Mouse (Mus musculus): ENCODE measurements around the gene Cdca3.
"Not testable (repeated sequence)": the region's sequence is repeated elsewhere in the genome, so short reads cannot be mapped to it uniquely, and the experiment has no call there.

Cdca3 gene

DNA sequence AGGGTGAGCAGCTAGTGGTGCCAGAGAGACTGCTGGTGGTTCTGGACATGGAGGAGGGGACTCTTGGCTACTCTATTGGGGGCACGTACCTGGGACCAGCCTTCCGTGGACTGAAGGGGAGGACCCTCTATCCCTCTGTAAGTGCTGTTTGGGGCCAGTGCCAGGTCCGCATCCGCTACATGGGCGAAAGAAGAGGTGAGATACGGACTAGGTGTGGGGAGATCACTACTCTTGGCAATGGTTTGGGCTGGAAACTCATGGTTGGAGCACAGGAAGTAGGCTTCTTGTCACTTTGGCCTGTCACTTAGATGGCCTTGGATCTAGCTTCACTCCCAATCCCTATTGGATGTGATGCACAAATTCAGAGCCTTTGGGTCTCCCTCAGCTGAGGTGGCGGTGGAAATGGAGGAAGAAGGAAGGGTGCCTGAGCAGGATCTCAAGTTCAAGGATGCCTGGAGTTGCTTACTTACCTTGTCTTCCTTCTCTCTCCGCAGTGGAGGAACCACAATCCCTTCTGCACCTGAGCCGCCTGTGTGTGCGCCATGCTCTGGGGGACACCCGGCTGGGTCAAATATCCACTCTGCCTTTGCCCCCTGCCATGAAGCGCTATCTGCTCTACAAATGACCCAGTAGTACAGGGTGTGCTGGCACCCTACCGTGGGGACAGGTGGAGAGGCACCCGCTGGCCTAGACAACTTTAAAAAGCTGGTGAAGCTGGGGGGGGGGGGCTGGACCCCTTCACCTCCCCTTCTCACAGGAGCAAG lies 19.4 kb upstream of the Cdca3 start:
- no peak for DNase-seq

DNA sequence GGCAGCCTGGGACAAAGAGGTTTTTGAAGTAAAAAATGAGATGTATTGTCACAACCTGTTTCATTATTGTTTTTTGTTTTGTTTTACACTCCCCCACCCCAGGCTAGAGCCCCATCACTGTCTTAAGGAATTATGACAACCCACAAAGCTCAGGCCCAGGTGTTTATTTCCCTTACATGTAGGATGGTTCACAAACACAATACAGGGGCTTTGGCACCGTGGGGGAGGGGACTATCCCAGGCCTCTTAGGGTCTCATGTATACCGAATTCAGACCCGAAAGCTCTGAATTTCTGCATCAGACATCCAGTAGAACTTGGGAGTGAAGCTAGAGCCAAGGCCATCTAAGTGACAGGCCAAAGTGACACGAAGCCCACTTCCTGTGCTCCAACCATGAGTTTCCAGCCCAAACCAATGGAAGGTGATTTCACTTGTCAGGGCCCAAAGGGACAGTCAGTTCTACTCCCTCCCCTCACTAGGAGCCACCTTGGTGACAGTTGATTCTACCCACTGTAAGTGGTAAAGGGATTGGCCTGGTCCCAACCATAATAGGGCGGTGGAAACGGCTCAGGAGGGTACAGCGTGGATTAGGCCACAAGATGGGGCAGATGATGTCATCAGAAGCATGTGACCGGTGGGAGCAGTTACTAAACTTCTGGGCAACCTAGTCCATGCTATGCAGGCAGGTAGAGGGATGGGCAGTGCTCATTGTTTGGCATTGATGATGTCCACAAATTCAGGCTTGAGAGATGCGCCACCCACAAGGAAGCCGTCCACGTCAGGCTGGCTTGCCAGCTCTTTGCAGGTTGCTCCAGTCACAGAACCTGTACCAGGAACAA lies 18.6 kb upstream of the Cdca3 start:
- DNase-seq = not testable (repeated sequence)

DNA sequence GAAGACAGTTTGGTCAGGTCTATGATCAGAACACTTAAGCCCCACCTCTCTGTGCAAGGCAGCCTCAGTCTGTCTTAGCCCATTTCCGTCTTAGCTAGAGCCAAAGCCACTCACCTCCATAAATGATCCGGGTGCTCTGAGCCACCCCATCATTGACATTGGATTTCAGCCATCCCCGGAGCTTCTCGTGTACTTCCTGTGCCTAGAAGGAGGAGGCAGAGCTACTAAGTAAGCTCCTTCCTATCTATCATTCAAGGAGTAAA lies 18.0 kb upstream of the Cdca3 start:
- no peak for DNase-seq

DNA sequence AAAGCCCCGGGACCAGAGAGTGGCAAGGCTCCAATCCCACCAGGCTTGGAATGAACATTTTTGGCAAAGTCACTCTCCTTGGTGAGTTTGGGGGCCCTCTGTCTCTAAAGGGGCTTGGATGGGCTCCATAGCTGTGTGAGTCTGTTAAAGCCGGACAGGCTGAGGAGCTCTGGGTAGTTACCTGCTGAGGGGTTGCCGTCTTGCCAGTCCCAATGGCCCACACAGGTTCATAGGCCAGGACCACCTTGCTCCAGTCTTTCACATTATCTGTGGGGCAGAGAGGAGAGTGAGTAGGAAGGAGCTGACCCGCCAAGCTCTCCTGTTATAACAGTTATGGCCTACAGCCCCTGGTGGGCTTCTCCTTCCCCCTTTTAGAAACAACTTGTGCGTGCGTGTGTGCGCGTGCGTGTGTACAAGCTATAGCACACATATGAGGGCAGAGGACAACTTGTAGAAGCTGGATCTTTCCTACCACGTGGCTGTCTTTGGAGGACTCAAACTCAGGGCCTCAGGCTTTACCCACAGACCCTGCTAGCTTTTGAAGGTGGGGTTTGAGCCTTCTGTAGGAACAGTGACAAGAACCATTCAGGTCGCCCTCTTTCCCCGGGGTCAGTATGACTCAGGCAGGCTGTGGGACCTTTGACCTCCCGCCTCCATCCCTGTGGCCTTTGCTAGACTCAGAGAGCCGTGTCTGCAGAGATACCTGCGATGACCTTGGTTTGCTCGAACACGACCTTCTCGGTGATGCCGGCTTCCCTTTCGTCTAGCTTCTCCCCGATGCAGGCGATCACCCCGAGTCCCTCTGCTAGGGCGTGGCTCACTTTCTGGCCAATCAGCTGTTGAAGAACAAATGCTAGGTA lies 17.4 kb upstream of the Cdca3 start:
- DNase-seq = no peak

DNA sequence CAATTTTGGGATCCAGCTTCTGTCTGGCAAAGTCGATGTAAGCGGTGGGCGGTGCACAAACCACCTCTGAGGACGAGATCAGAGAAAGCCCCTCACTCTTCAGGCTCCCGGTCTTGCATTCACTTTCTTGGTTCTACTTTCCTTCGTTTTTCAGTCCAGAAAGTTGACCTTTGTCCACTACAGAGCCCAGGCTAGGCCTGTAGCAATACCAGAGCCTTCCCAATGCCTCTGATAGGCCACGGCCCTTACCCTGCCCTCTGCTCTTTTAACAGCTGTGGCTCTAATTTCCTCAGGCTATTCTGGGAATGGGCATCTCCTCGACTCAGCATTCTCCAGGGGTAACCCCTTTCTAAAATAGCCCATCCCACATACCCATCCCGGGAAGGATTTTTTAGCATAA lies 16.5 kb upstream of the Cdca3 start:
- no peak for DNase-seq

DNA sequence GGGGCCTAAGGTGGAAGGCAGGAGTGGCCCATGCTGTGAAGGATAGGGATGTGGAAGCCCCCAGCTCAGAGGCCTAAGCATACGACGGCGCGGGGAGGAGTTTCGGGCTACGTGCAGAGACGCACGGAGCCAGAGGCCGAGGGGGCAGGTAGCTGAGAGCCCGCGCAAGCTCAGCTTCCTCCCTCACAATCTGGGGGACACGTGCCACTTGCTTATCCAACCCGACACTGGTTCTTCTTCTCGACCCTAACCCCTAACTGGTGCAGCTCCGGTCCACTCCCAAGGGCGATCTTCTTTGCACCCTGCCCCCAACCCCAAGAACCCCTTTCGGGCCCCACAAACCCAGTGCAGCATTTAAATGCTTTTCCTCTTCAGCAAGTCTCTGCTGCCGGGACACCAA lies 15.9 kb upstream of the Cdca3 start:
- peak; percentile 81 for DNase-seq

DNA sequence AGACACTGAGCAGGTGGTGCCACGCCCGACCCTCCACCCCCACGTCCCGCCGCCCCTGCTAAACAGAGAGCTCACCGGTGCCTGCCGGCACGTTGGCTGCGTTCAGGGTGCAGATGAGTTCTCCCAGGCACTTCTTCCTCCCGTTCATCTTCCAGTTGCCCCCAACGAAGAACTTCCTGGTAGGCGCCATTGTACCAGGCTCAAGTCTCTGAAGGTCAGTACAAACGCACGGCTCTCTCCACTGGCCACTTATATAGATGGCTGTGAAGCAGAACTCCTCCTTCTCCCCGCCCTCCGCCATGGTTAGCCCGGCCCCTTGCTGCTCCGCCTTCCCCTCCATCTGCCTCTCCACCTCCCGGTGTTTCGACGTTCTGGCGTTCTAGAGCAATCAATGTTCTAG lies 15.4 kb upstream of the Cdca3 start, which contains the start of gene Tpi1:
Tpi1 (minus strand) TSS at position 364 of the 400 bp plus-strand sequence.
- peak; percentile 84 for DNase-seq

DNA sequence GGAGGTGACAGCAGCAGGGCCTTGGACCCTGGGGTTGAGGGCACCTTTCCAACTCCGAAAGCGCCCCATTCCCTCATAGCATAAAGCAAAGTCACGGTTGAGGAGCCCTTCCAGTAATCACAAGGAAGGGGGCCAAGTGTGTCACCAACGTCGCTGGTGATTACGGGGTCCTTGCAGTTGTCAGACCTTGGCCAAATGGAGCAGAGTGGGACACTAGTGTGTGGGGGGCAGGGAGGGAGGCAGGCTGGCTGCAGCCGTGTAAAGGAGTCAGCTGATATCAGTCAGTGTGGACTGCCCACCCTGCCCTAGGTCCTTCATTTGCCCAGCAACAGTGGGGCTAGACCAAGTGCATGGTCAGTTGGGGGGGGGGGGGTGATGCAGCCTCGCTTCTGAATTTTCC lies 14.9 kb upstream of the Cdca3 start:
- no peak for DNase-seq

DNA sequence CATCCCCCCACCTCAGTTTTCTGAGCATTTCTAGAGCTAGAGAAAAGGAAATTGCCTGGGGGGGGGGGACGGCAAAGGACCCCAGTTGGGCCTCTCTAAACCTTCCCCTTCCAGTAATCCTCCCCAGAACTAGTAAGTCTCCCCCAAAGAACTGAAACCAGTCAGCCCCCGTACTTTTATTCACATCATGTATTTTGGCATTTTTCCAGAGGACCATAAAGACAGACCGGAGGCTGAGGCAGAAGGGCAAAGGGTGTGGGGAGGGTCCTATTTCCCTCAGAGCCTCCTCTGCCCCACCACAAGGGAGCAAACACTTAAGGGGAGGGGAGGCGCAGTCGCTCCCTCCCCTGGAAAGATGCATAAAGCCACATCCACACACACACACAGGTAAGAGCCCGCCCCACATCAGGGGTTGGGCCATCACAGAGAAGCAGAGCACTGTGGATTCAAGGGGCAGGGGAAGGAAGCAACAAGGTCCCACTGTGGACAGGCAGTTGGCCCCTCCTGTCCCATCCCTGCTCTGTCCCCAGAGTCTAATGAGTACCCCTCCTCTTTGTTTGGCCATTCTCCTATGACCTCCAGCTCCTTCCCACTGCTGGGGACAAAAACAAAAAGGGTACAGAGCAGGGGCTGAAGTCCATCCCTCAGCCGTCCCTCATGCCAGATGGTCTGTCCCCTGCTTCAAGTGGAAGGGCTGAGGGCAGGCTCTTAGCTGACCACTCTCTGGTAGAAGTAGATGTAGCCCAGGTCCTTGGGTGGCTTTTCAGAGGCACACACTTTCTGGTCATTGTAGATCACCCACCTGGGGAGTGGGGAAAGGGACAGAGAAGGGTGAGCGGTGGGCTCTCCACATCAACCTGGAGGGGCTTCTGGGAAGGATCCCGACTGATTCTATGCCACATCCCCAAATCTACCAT lies 14.2 kb upstream of the Cdca3 start:
- no peak for DNase-seq

DNA sequence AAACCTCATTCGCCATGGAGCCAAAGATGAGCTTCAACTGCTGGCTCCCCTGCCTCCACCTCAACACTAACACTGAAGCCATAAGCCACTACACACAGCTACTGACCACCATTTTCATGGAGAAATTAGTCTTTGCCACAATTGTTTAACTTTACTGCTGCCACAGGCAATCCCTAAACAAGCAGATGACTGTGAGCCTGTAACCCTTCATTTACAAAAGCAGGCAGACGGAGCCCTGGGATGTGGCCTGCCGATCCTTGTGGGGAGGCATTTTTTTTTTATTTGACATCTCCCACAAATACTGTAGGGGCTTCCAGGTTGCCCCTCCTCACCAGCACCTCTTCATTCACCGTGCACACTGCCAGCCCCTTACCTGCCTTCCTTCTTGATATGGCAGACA lies 12.7 kb upstream of the Cdca3 start:
- no peak for DNase-seq

DNA sequence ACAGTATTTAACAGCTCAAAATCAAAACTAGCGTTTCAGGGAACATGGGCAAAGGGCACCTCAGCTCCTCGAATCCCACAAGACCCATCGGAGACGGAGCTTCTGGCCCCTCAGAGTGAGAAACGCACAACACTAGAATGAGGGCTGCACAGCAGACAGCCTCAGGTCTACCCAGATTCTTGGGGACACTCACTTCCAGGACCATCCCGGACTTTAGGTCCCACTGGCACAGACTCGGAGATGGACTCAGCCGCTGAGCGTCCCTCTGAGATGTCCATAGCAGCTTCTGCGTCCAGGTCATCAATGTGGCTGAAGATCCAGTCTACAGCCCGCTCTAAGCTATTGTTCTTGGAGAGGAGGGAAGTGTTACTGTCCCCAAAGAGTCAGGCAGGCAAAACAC lies 12.2 kb upstream of the Cdca3 start:
- no peak for DNase-seq

DNA sequence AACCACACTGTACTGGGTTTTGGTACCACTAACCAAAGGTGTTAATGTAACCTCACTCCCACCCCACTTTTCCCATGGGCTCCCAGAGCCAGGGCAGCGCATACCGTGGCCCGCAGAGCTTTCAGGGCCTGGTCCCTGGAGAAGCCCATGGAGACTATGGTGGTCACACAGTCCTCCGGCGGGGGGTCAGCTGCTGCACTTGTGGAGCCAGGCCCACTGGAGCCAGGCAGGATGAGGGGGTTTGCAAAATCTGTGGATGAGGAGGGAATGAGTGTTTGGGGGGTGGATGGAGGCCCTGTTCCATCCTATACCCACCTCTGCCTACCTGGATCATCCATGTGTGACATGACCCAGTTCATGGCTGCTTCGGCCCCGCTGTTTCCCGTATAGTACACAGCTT lies 11.8 kb upstream of the Cdca3 start:
- no peak for DNase-seq

DNA sequence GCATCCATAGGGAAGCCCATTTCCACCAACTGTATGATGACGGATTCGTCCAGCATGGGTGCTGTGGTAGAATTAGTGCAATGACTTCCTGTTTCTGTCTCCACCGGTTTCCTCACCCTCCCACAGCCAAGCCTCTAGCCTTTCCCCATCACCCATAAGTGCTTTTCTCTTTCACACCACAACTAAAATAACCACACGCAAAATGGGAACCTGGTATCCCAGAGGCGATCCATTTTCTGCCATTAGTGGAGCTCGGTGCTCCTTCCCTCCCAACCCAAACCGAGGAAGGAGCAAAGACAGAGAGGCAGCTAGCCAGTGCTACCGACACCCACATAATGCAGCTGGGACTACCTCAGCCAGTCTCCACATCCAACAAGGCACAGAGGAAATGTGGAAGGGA lies 11.4 kb upstream of the Cdca3 start:
- no peak for DNase-seq

DNA sequence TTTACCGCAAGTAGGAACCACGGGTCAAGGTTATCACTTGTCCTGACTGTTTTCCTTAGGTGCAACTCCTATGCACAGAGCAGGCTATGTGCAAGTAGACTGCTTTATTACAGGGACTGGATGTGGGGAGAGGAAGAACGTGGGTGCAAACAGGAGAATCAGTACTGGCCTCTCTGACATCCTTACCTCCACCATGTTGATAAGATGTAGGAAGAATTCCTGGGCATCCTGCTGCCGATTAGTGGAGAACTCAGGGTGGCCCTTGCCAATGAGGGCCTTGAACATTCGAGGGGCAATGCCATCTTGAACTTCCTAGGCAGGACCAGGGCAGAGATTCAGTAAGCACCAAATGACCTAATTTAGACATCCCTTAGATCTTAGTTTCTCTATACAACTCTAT lies 8.5 kb upstream of the Cdca3 start:
- DNase-seq = no peak

DNA sequence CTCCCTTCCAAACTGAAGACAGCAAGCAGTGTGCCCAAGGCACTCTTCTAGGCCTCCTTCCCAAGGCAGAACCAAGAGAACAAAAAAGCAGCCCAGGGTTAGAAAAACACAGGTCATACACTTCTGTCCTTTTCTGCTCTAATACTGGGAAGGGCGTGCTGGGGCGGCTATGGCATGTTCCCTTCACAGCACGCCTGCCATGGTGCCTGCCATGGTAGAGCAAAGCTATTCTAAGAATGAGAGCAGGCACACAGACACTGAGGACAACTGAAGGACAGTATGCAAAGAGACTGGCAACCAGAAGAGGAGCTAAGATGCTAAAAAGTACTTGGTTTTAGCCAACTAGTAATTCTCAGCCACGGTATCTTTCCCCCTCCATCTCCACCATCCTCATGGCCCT lies 7.3 kb upstream of the Cdca3 start:
- DNase-seq = no peak

DNA sequence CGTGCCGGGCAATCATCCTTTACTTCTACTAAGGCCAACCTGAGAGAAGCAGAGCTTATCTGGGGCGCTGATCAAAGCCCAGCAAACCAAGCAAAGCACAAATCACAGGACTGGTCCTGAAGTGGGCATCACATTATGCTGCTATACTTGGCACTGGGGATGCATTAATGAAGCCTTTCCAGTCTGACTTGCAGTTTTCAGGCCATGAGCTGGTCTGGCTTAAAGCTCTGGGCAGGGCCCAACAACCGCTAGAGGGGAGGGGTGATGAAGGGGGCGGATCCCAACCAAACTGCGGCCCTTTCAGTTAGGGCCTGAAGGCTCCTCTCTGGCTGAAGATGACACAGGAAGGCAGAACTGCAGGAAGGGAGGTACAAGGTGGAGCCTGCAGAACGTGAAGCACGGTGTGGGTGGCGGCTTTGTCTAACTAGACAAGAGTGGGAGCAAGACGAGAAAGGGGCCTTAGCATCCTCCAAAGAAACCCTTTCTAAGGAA lies 1.2 kb upstream of the Cdca3 start:
- DNase-seq = peak; percentile 56

DNA sequence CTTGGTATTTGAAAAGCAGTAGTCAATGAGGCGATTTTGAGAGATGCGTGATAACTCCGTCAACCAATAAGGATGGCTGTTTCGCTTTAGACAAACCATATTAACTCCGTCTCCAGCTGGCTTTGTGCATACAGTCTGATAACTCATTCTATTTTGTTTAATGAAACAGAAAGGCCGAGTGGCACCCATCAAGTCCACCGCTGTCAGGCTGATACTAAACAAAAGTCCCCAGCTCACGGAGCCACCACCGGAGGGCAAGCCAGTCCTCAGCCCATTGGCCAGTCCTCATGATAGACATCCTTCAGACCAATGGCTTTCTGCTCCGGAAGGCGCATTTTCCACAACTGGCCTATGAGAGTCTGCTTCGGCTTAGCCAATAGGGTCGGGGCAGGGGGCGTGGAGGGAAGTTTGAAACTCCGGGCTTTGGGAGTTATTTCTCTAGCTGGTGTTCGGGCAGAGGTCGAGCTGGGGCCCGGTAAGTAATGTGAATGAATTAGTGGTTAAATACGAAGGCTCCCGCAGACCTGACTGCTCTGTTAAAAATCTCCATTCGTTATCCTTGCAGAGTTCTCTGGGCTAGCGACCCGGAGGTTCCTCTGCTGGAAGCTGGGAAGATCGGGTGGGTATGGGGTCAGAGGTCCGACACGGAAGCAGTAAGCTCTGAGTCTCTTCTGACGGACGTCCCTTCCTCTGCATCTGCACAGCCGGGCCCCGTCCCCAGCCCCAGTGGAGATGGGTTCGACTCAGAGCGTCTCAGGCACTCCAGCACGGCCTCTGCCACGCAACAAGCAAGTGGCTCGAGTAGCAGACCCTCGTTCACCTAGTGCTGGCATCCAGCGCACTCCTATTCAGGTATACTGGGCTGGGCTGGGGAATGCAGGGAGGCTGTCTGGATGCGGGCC lies 703 bp downstream of the Cdca3 start:
- DNase-seq = peak; percentile 93

DNA sequence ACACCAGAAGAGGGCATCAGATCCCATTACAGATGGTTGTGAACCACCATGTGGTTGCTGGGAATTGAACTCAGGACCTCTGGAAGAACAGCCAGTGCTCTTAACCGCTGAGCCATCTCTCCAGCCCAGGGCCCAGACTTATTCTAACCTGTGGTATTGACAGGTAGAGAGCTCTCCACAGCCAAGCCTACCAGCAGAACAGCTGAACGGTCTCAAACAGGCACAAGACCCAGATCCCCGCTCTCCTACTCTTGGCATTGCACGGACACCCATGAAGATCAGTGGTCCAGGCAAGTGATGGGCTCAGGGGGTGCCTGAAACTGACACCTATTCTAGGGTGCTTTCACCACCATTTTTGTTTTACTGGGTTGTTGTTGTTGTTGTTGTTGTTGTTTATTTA lies 1.9 kb downstream of the Cdca3 start:
- DNase-seq = not testable (repeated sequence)

DNA sequence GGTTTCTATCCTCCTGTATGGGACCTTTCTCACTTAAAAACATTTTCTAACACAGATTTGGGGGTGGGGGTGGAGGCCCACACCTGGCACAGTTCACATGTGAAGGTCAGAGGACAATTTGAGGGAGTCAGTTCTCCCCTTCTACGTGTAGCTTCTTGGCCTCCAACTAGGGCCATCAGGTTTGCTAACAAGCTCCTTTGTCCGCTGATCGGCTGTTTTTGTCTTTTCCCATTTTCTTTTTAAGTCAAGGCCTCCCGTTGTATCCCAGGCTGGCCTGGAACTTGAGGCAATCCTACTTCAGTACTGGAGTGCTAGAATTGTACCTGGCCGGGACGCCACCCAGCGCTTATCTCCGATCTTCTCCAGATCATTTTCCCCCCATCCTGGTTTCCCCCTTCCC lies 2.3 kb downstream of the Cdca3 start:
- DNase-seq = no peak

DNA sequence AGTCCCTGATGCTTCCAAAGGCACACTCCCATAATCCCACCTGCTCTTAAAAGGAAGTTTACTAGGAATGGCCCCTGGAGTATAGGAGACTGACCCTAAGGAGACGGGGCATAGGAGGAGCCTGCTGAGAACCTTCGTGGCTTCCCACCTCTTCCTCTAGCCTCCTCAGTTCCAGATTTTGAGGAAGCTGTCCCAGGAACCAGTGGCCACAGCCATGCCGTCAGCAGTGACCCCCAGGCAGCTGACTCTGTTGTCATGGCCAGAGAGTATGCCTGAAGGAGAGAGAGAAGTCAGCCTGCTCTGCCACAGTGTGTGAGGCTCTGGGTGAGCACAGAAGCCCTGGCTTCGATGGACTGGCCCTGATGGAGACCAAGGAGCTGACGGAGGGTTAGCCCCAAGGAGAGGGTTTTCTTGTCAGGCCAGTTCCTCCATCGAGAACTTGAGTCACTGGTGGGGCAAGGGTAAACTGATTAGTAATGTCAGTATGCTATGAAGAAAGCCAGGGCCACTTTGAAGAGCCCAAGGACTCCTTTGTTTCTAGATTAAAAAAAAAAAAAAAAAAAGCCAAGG lies 5.2 kb downstream of the Cdca3 start:
- no peak for DNase-seq

DNA sequence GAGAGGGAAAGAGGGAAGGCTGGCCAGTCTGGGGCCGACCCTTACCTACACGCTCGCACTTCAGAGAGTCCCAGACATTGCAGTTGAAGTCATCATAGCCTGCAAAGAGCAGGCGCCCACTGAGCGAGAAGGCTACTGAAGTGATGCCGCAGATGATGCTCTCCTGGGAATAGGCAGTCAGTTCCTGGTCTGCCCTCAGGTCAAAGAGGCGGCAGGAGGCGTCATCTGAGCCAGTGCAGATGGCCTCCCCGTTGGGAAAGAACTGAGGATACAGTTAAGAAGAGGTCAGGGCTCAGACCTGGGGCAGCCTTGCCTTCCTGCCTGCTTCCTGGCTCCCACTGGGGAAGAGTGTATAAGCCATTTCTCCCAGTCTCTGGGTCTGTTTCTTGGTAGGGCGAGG lies 6.2 kb downstream of the Cdca3 start:
- DNase-seq = no peak
